Mouse (Mus musculus): ENCODE results near the gene Prm2.

- TF ChIP-seq POLR2A (IDR thresholded peaks at IDR 0.05; ENCODE audit: borderline replicate concordance, extremely low read depth, low read depth, low read length) (peak; percentile 13; the same call in 1 of the 2 replicates), CTCF (IDR thresholded peaks at IDR 0.05; ENCODE audit: insufficient read depth, low read length) (peak; percentile 91)
Measured at GRCm38 (mm10) chr16:10786288-10786687, 9.6 kb downstream of the Prm2 start.
